Mouse (Mus musculus) neural tube, embryonic 11.5 days (tissue): ENCODE data around the gene Scp2. TPM values are rescaled to one million over a fixed set of nuclear protein-coding genes. Genes with fewer than 3 reads are reported as not detected.

Source experiments
- ATAC-seq: fragments of 200-750 bp; cut with Nextera tagmentation; 2 replicates; pipeline ENCODE4 v1.8.0; 2017; ENCODE audit warnings: moderate number of reproducible peaks, mild to moderate bottlenecking, moderate TSS enrichment, moderate library complexity; ENCODE audit not compliant: insufficient read depth, low FRiP score, low TSS enrichment
- DNase-seq: peaks from one replicate; pipeline ENCODE4 v3.0.0-alpha.2; 2015; ENCODE audit warnings: low spot score
- H3K27ac ChIP-seq: fragments of 300-500 bp; sonication (generic); 2 replicates; pipeline ENCODE4 v1.5.1; 2014; ENCODE audit warnings: low read depth, mild to moderate bottlenecking, low read length
- H3K27me3 ChIP-seq: fragments of 300-500 bp; sonication (generic); 2 replicates; pipeline ENCODE4 v1.6.1; 2014; ENCODE audit warnings: mild to moderate bottlenecking, low read length, mixed read lengths; ENCODE audit not compliant: control insufficient read depth, insufficient read depth
- H3K36me3 ChIP-seq: fragments of 300-500 bp; sonication (generic); 2 replicates; pipeline ENCODE4 v1.6.1; 2014; ENCODE audit warnings: mild to moderate bottlenecking, low read length, moderate library complexity, mixed read lengths; ENCODE audit not compliant: control insufficient read depth, insufficient read depth
- H3K4me1 ChIP-seq: fragments of 300-500 bp; sonication (generic); 2 replicates; pipeline ENCODE4 v1.6.1; 2014; ENCODE audit warnings: low read length, mixed read lengths; ENCODE audit not compliant: control insufficient read depth, insufficient read depth
- H3K4me2 ChIP-seq: fragments of 300-500 bp; sonication (generic); 2 replicates; pipeline ENCODE4 v1.6.1; 2014; ENCODE audit warnings: low read depth, mild to moderate bottlenecking, moderate library complexity
- H3K4me3 ChIP-seq: fragments of 300-500 bp; sonication (generic); 2 replicates; pipeline ENCODE4 v1.5.1; 2014; ENCODE audit warnings: low read depth, low read length
- H3K9ac ChIP-seq: fragments of 300-500 bp; sonication (generic); 2 replicates; pipeline ENCODE4 v1.6.1; 2014; ENCODE audit warnings: mild to moderate bottlenecking, low read length
- H3K9me3 ChIP-seq: fragments of 300-500 bp; sonication (generic); 2 replicates; pipeline ENCODE4 v1.6.1; 2016; ENCODE audit warnings: low read length; ENCODE audit not compliant: control insufficient read depth
- WGBS: fragments of 180-500 bp; shearing (Covaris S2); extraction: QIAGEN DNeasy Blood & Tissue Kit; methylation state at CpG from one replicate; pipeline ENCODE4 v1.1.7; 2014; 5-methylcytosine and 5-hydroxymethylcytosine counted together
- polyA plus RNA-seq: library from polyadenylated mRNA; unstranded; fragments of >200 nt; fragmentation: Nextera tagmentation; extraction: Ambion mirVana; gene quantifications from 2 replicates; pipeline ENCODE4 v1.2.1, GENCODE M21; 2014

Gene Scp2
- polyA plus RNA-seq, 1 experiment from 2014 or later = 202 TPM

GRCm38 (mm10) chr4:108015067-108015765 is 129.6 kb downstream of the Scp2 start:
- whole genome bisulfite sequencing = 70% methylated on average over 14 of the region's 14 CpGs
- ATAC-seq (no peak), DNase-seq (no peak)
- no peak overlapping the region for H3K4me2 ChIP-seq
- no peaks in the 10 kb centered on the region for H3K36me3 ChIP-seq
- H3K9ac ChIP-seq = no peak overlapping the region; the same call in 1 of the 2 replicates
- H3K9me3 ChIP-seq = no peaks in the 10 kb centered on the region
- no peaks in the 10 kb centered on the region for H3K4me1 ChIP-seq
- no peak overlapping the region for H3K27ac ChIP-seq
- no peaks in the 10 kb centered on the region for H3K27me3 ChIP-seq
- no peak overlapping the region for H3K4me3 ChIP-seq

GRCm38 (mm10) chr4:108014466-108014865 is 130.3 kb downstream of the Scp2 start:
- Histone ChIP-seq H3K36me3 (no peaks in the 10 kb centered on the region), H3K9me3 (no peaks in the 10 kb centered on the region), H3K4me3 (no peak overlapping the region), H3K4me2 (no peak overlapping the region), H3K27me3 (no peaks in the 10 kb centered on the region), H3K9ac (no peak overlapping the region), H3K27ac (no peak overlapping the region), H3K4me1 (no peaks in the 10 kb centered on the region)
- ATAC-seq = no peak
- WGBS = 65% methylated on average over 2 of the region's 2 CpGs
- no peak for DNase-seq

DNA sequence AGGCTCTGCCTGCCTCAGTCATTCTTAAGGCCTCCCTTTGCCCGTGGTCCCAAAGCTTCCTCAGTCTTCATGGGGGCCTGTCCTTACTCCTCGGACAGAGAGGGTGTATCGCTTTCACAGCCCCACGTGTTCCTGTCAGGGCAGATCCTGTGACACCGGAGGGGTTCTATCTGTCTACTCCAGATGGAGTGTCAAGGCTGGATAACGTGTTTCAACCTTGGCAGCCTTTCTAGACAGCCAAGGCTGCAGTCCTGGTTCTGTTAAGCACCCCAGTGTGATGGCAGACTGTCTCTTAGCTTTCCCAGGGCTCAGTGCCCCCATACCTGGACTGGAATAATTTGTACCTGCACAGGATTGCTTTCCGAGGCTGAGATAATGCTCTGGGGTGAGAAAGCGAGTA is 136.3 kb downstream of the Scp2 start:
- no peaks in the 10 kb centered on the region for H3K9me3 ChIP-seq
- 84% methylated on average over 8 of the region's 8 CpGs for WGBS

GRCm38 (mm10) chr4:108007532-108008103 is 137.2 kb downstream of the Scp2 start:
- DNase-seq = no peak
- no peaks in the 10 kb centered on the region for H3K27me3 ChIP-seq
- H3K4me1 ChIP-seq = no peaks in the 10 kb centered on the region
- no peaks in the 10 kb centered on the region for H3K9me3 ChIP-seq
- 81% methylated on average over 7 of the region's 7 CpGs for WGBS
- no peak for ATAC-seq
- no peak overlapping the region for H3K27ac ChIP-seq
- H3K4me2 ChIP-seq = no peak overlapping the region
- no peaks in the 10 kb centered on the region for H3K36me3 ChIP-seq
- H3K4me3 ChIP-seq = no peak overlapping the region
- no peak overlapping the region for H3K9ac ChIP-seq

More for the DNA sequence above, 136.3 kb downstream of the Scp2 start:
- ATAC-seq (no peak), DNase-seq (no peak)
- Histone ChIP-seq H3K4me1 (no peaks in the 10 kb centered on the region), H3K4me2 (no peak overlapping the region), H3K4me3 (no peak overlapping the region), H3K9ac (no peak overlapping the region), H3K27me3 (no peaks in the 10 kb centered on the region), H3K36me3 (no peaks in the 10 kb centered on the region), H3K27ac (no peak overlapping the region)

DNA sequence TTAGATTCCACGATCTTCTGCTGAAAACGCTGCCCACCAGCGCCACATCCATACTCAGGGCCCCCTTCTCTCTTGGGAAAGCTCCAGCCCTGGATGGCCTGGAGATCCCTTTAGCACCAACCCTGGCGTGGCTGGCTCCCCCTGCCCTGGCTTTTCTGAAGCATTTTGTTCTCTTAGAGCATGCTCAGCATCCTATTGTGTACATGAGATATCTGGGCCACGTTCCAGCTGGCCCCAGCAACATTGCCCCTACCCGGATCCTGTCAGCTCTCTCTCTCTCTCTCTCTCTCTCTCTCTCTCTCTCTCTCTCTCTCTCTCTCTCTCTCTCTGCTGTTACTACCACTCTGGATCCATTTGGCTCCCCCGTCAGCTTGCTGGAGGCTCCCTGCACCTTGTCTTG is 139.5 kb downstream of the Scp2 start:
- no peaks in the 10 kb centered on the region for H3K9me3 ChIP-seq
- no peaks in the 10 kb centered on the region for H3K27me3 ChIP-seq
- H3K4me2 ChIP-seq = no peak overlapping the region
- no peaks in the 10 kb centered on the region for H3K36me3 ChIP-seq
- no peak for ATAC-seq
- no peaks in the 10 kb centered on the region for H3K4me1 ChIP-seq
- H3K9ac ChIP-seq = no peak overlapping the region
- WGBS = 84% methylated on average over 7 of the region's 7 CpGs
- no peak overlapping the region for H3K4me3 ChIP-seq
- no peak overlapping the region for H3K27ac ChIP-seq
- no peak for DNase-seq

DNA sequence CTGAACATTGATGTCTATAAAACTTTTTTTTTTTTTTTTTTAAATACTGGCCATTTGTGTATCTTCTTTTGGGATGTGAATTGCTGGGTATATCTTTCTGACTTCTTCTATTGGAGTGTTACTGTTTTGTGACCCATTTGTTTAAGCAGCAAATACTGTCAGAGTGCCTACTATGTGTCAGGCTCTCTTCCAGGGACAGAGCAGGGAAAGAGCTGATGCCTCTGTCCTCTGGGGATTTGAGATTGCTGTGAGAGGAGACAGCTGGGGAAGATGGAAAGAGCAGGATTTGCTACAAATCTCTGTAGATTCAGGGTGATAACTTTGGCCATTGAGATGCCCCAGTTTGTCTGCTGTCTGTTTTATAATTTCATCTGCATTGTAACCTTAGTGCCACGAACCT is 145.4 kb downstream of the Scp2 start:
- H3K27ac ChIP-seq = no peak overlapping the region
- 82% methylated on average over 1 of the region's 1 CpGs for WGBS
- no peaks in the 10 kb centered on the region for H3K9me3 ChIP-seq
- H3K27me3 ChIP-seq = no peaks in the 10 kb centered on the region
- H3K4me1 ChIP-seq = no peaks in the 10 kb centered on the region
- H3K36me3 ChIP-seq = no peaks in the 10 kb centered on the region
- ATAC-seq = no peak
- no peak for DNase-seq
- no peak overlapping the region for H3K4me3 ChIP-seq
- H3K9ac ChIP-seq = no peak overlapping the region
- H3K4me2 ChIP-seq = no peak overlapping the region

GRCm38 (mm10) chr4:107998641-107999332 is 146.0 kb downstream of the Scp2 start:
- Histone ChIP-seq H3K4me3 (no peak overlapping the region), H3K9ac (no peak overlapping the region), H3K4me2 (no peak overlapping the region), H3K4me1 (no peaks in the 10 kb centered on the region), H3K27ac (no peak overlapping the region), H3K27me3 (no peaks in the 10 kb centered on the region), H3K9me3 (no peaks in the 10 kb centered on the region), H3K36me3 (no peaks in the 10 kb centered on the region)
- DNase-seq = no peak
- 56% methylated on average over 11 of the region's 11 CpGs for WGBS
- no peak for ATAC-seq

DNA sequence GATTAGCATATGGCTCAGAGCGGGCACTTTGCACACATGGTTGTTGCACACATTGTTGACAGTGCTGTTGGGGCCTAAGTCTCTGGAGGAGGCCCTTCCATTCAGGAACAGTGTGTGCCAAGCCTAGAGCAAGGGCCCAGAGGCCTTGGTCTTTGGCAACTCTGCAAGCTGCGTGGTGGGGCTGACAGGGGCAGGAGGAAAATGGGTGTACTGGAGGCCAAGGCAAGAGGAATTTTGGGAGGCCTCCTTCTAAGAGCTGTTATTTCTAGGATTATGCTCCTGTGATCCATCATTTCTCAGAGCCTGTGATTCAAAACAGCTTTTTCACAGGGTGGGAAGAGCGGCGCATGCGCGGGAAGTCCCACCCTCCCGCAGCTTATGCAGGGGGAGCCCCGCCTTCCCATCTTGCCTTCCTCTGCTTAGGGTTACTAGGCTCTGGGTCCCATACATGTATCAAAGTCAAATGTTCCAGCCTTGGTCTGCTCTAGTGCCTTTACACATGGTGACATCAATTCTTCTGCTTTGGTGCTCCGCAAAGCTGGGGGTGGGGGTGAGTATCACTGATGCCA is 148.3 kb downstream of the Scp2 start:
- WGBS = 88% methylated on average over 9 of the region's 9 CpGs
- ATAC-seq (no peak), DNase-seq (no peak)
- H3K27me3 ChIP-seq = no peaks in the 10 kb centered on the region
- H3K4me3 ChIP-seq = no peak overlapping the region
- no peak overlapping the region for H3K27ac ChIP-seq
- no peaks in the 10 kb centered on the region for H3K9me3 ChIP-seq
- no peak overlapping the region for H3K4me2 ChIP-seq
- H3K9ac ChIP-seq = no peak overlapping the region
- H3K4me1 ChIP-seq = no peaks in the 10 kb centered on the region
- H3K36me3 ChIP-seq = no peaks in the 10 kb centered on the region
